Mouse (Mus musculus) layer of hippocampus, adult 6 months (tissue): Measurements from ENCODE around the gene Akr1d1. TPM values are rescaled to one million over a fixed set of nuclear protein-coding genes. Genes with fewer than 3 reads are reported as not detected.

Source experiments
- long read RNA-seq, 2 experiments: library from polyadenylated mRNA; unstranded; transcript quantifications; one replicate each; pipeline ENCODE4 v2.0.0; 2019 to 2020
- polyA plus RNA-seq: library from polyadenylated mRNA; unstranded; fragments of <200 nt; fragmentation: Nextera tagmentation; gene quantifications from 2 replicates; pipeline ENCODE4 v1.2.3, GENCODE M21; 2021

Gene Akr1d1
- not detected in 2 replicates for polyA plus RNA-seq
- long read RNA-seq, experiment 1, result 0 reads
- long read RNA-seq, experiment 2, result 0 reads

GRCm38 (mm10) chr6:37529940-37530339 lies at the start of gene Akr1d1:
Akr1d1 (plus strand) TSS chr6:37530173.

Other genes with a start within 250 kb of the Akr1d1 start
- 6.7 and 7.3 TPM in 2 replicates for gene Dgki, start 230.0 kb upstream of the Akr1d1 start, polyA plus RNA-seq
- gene Creb3l2, start 88.0 kb upstream of the Akr1d1 start, polyA plus RNA-seq, result 3.4 and 4.1 TPM in 2 replicates